Mouse (Mus musculus) heart, embryonic 15.5 days (tissue): Measurements from ENCODE around the gene Smoc1. TPM values are rescaled to one million over a fixed set of nuclear protein-coding genes. Genes with fewer than 3 reads are reported as not detected.

ENCODE experiments used
- ATAC-seq: fragments of 200-750 bp; cut with Nextera tagmentation; replicated peaks from 2 replicates; pipeline ENCODE4 v1.8.0; 2017; ENCODE audit warnings: low read depth, moderate TSS enrichment; ENCODE audit not compliant: insufficient number of reproducible peaks, insufficient read depth, low FRiP score
- H3K27ac ChIP-seq: fragments of 300-500 bp; sonication (generic); 2 replicates; pipeline ENCODE4 v1.5.1; 2015; ENCODE audit warnings: mild to moderate bottlenecking, inconsistent platforms
- H3K27me3 ChIP-seq: fragments of 300-500 bp; sonication (generic); 2 replicates; pipeline ENCODE4 v1.6.1; 2015; ENCODE audit warnings: inconsistent platforms
- H3K36me3 ChIP-seq: fragments of 300-500 bp; sonication (generic); 2 replicates; pipeline ENCODE4 v1.6.1; 2015; ENCODE audit warnings: mild to moderate bottlenecking, inconsistent platforms
- H3K4me1 ChIP-seq: fragments of 300-500 bp; sonication (generic); replicated peaks from 2 replicates; pipeline ENCODE4 v1.6.1; 2015; ENCODE audit warnings: inconsistent platforms
- H3K4me2 ChIP-seq: fragments of 300-500 bp; sonication (generic); 2 replicates; pipeline ENCODE4 v1.6.1; 2015; ENCODE audit warnings: inconsistent platforms, mild to moderate bottlenecking, moderate library complexity
- H3K4me3 ChIP-seq: fragments of 300-500 bp; sonication (generic); 2 replicates; pipeline ENCODE4 v1.5.1; 2015; ENCODE audit warnings: mild to moderate bottlenecking, inconsistent platforms
- H3K9ac ChIP-seq: fragments of 300-500 bp; sonication (generic); 2 replicates; pipeline ENCODE4 v1.6.1; 2015; ENCODE audit warnings: mild to moderate bottlenecking, inconsistent platforms
- H3K9me3 ChIP-seq: fragments of 300-500 bp; sonication (generic); replicated peaks from 2 replicates; pipeline ENCODE4 v1.6.1; 2016; ENCODE audit warnings: inconsistent platforms
- WGBS: fragments of 180-500 bp; shearing (Covaris S2); methylation state at CpG from one replicate; pipeline ENCODE4 v1.1.7; 2015; ENCODE audit warnings: mixed read lengths; 5-methylcytosine and 5-hydroxymethylcytosine counted together
- polyA plus RNA-seq: library from polyadenylated mRNA; unstranded; fragments of >200 nt; fragmentation: Nextera tagmentation; extraction: Ambion mirVana; gene quantifications from 2 replicates; pipeline ENCODE4 v1.2.1, GENCODE M21; 2015

The Smoc1 gene
- polyA plus RNA-seq, 1 experiment from 2014 or later, result 7.0 TPM

- Histone ChIP-seq H3K36me3 (no peaks in the 10 kb centered on the region), H3K4me3 (no peak overlapping the region), H3K9me3 (no peaks in the 10 kb centered on the region), H3K9ac (no peak overlapping the region), H3K4me1 (0 out of 2 replicates have a peak, but pooled peaks cover 3% of the 10 kb centered on the region), H3K27ac (no peak overlapping the region), H3K4me2 (no peak overlapping the region), H3K27me3 (no peaks in the 10 kb centered on the region)
- WGBS, result 46% methylated on average over 2 of the region's 2 CpGs
- ATAC-seq, result no peak
These were observed 29.2 kb downstream of the Smoc1 start for GRCm38 (mm10) chr12:81055811-81056210.

DNA sequence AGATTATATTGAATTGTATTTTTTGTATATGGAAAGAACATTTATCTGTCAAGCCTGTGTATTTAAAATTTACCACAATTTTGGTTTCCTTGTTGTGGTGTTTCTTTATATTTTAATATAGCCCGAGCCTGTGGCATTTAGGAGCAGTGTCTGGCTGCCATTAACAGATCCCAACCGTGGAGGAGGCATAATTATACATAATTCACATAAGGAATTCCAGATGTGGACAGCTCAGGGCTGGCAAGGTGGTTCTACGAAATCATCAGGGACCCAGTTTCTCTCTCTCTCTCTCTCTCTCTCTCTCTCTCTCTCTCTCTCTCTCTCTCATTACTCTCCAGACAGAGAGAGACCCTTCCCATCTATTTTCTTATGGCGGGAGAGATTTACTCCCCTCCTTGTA, 31.0 kb downstream of the Smoc1 start:
- Histone ChIP-seq H3K9ac (no peak overlapping the region), H3K27ac (no peak overlapping the region), H3K9me3 (no peaks in the 10 kb centered on the region), H3K27me3 (no peaks in the 10 kb centered on the region), H3K36me3 (no peaks in the 10 kb centered on the region), H3K4me1 (0 out of 2 replicates have a peak, but pooled peaks cover 3% of the 10 kb centered on the region), H3K4me3 (no peak overlapping the region), H3K4me2 (no peak overlapping the region)
- no peak for ATAC-seq
- 73% methylated on average over 4 of the region's 4 CpGs for WGBS

GRCm38 (mm10) chr12:81058561-81058960, 32.0 kb downstream of the Smoc1 start:
- Histone ChIP-seq H3K9ac (no peak overlapping the region), H3K4me1 (0 out of 2 replicates have a peak, but pooled peaks cover 3% of the 10 kb centered on the region), H3K4me3 (no peak overlapping the region), H3K27me3 (no peaks in the 10 kb centered on the region), H3K36me3 (no peaks in the 10 kb centered on the region), H3K4me2 (no peak overlapping the region), H3K27ac (no peak overlapping the region), H3K9me3 (no peaks in the 10 kb centered on the region)
- WGBS, result 92% methylated on average over 3 of the region's 3 CpGs
- ATAC-seq, result no peak

DNA sequence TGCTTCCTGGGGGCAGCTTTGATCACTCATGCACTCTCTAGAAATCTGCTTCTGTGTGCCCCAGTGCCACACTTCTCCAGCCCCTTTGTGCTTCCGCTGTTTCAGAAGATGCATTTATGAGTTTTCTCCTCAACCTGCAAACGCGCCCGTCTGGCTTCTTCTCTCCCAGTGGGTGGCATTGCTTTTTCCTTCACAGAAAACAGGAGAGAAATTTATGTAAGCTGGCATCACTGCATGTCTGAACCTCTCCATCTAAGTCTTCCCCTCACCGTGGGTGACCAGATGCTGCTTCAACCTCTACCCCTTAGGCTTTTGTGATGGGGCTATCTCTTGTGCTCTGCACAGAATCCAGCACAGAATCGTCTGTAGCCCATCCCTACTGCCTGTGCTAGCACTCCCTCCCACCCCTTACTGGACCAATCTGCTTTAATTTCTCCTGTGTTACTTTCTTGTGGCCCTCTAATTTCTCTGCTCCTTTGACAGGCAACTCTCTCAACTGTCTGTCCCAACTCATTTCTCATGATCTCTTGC, 35.3 kb downstream of the Smoc1 start:
- Histone ChIP-seq H3K9ac (no peak overlapping the region), H3K27me3 (no peaks in the 10 kb centered on the region), H3K9me3 (no peaks in the 10 kb centered on the region), H3K27ac (no peak overlapping the region), H3K4me3 (no peak overlapping the region), H3K36me3 (no peaks in the 10 kb centered on the region), H3K4me2 (no peak overlapping the region), H3K4me1 (no peaks in the 10 kb centered on the region)
- WGBS, result 74% methylated on average over 6 of the region's 6 CpGs
- no peak for ATAC-seq

DNA sequence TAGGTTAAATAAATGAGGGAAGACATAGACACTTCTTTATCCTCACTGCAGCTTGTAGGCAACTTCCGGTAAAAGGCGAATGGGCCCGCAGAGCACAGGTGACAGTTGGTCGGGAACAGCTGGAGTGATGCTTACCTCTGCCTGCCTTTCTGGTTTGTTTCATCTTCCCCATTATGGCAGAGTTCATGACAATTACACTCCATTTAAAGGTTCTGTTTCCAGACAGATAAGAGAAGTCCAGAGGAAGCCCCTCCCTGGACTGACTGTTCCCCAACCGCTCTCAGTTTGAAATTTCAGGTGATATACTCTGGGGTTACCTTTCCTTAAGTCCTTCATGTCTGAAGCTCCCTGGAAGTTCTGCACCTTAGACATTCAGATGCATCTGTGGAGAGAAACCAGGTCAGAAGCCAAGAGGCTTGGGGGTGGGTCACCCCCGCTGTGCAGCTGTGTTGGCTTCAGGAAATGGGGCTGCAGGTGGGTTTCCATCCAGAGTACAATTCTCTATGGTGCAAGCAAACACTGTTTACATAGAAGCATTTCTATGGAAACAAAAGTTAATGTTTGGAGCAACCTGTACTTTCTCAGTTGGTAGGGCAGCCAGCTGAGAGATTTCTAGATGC, 36.8 kb downstream of the Smoc1 start:
- no peaks in the 10 kb centered on the region for H3K4me1 ChIP-seq
- no peak overlapping the region for H3K9ac ChIP-seq
- H3K27ac ChIP-seq, result no peak overlapping the region
- no peaks in the 10 kb centered on the region for H3K36me3 ChIP-seq
- no peaks in the 10 kb centered on the region for H3K27me3 ChIP-seq
- H3K4me2 ChIP-seq, result no peak overlapping the region
- no peak overlapping the region for H3K4me3 ChIP-seq
- no peaks in the 10 kb centered on the region for H3K9me3 ChIP-seq
- 78% methylated on average over 6 of the region's 6 CpGs for WGBS
- no peak for ATAC-seq

GRCm38 (mm10) chr12:81074139-81074538, 47.5 kb downstream of the Smoc1 start:
- Histone ChIP-seq H3K4me3 (no peak overlapping the region), H3K27me3 (no peaks in the 10 kb centered on the region), H3K4me2 (no peak overlapping the region), H3K9ac (no peak overlapping the region), H3K4me1 (no peaks in the 10 kb centered on the region), H3K36me3 (no peaks in the 10 kb centered on the region), H3K9me3 (0 out of 2 replicates have a peak, but pooled peaks cover 4% of the 10 kb centered on the region), H3K27ac (no peak overlapping the region)
- ATAC-seq, result no peak
- WGBS, result 93% methylated on average over 2 of the region's 2 CpGs

DNA sequence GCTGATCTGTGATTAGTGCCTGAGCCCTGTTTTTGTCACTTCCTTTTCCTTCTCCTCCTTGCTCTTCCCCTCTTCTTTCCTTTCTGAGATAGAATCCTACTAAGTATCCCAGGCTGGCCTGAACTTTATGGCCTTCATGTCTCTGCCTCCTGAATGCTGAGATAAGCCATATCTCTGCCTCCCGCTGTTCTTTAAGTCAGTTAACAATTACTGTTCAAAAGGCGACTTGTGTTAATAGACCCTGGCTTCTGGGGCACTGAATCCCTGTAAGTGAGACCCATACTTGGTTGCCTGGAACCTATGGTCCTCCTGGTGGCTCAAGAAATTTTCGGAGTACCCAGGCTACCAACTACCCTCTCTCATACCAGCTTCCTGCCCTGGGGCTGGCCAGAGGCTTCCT, 48.3 kb downstream of the Smoc1 start:
- H3K27ac ChIP-seq, result no peak overlapping the region
- H3K36me3 ChIP-seq, result no peaks in the 10 kb centered on the region
- no peaks in the 10 kb centered on the region for H3K27me3 ChIP-seq
- whole genome bisulfite sequencing, result 52% methylated on average over 3 of the region's 3 CpGs
- no peaks in the 10 kb centered on the region for H3K4me1 ChIP-seq
- 0 out of 2 replicates have a peak, but pooled peaks cover 6% of the 10 kb centered on the region for H3K9me3 ChIP-seq
- no peak overlapping the region for H3K9ac ChIP-seq
- H3K4me3 ChIP-seq, result no peak overlapping the region
- ATAC-seq, result no peak
- H3K4me2 ChIP-seq, result no peak overlapping the region

DNA sequence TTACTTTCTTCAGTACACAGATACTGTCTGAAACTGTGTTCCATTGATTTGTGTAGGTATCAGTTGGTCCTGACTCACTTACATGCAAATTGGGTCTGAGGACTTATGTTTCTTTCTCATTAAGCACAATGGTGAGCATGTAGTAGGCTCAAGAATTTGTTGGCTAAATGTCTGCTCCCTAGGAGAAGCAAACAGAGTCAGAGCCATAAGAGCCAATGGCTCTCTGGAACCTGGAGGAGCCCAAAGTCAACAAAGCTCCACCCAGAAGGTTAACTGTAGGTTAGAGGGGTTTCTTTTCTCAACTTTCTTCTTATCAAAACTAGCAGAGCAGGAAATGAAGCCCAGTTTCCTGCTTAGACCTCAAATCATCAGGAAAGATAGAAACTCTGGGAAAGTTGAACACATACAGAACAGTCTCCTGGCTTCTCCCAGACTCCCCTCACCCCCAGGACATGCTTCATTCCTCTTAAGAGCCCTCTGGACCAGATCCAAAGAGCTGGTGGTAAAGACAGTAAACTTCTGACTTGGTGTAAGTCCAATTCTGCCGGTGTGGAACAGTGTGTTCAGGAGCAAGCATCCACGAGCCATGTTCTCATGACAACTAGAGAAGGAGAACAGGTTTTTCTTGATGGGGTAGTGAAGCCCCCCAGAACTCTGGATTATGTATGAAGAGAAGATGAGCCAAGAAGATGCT, 51.5 kb downstream of the Smoc1 start:
- H3K9ac ChIP-seq, result no peak overlapping the region
- peak; percentile 60 for ATAC-seq
- H3K36me3 ChIP-seq, result no peaks in the 10 kb centered on the region
- H3K9me3 ChIP-seq, result 0 out of 2 replicates have a peak, but pooled peaks cover 6% of the 10 kb centered on the region
- H3K27me3 ChIP-seq, result no peaks in the 10 kb centered on the region
- H3K4me3 ChIP-seq, result no peak overlapping the region
- H3K27ac ChIP-seq, result no peak overlapping the region
- WGBS, result 50% methylated on average over 2 of the region's 2 CpGs
- H3K4me2 ChIP-seq, result no peak overlapping the region
- no peaks in the 10 kb centered on the region for H3K4me1 ChIP-seq

GRCm38 (mm10) chr12:81080345-81080744, 53.7 kb downstream of the Smoc1 start:
- whole genome bisulfite sequencing, result 48% methylated on average over 5 of the region's 5 CpGs
- ATAC-seq, result peak; percentile 44; the same call in 1 of the 2 replicates
- peak overlapping the region; percentile 36; the same call in 1 of the 2 replicates for H3K27ac ChIP-seq

DNA sequence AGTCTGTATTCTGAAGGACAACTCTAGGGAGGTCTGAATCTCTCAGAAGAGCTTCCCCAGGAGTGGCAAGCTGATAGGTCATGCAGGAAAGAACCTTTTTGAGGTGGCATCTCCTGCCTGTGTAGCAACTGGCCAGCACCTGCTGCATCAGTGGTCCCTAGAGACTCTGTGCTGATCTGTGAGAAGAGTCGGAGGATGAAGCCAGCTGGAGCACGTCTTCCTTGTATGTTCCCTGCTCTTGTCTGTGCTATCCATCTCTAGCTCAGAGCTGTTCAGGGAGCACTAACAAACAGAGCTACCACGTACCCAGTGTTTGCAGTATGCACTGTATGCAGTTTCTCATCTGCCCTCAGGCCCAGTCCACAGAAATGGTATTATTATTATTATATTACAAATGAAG, 54.4 kb downstream of the Smoc1 start:
- WGBS, result 74% methylated on average over 3 of the region's 3 CpGs
- no peak for ATAC-seq
- H3K36me3 ChIP-seq, result no peaks in the 10 kb centered on the region

More at GRCm38 (mm10) chr12:81080345-81080744, 53.7 kb downstream of the Smoc1 start:
- Histone ChIP-seq H3K27me3 (no peaks in the 10 kb centered on the region), H3K9ac (no peak overlapping the region), H3K4me2 (no peak overlapping the region), H3K4me3 (no peak overlapping the region), H3K9me3 (0 out of 2 replicates have a peak, but pooled peaks cover 6% of the 10 kb centered on the region), H3K4me1 (no peaks in the 10 kb centered on the region), H3K36me3 (no peaks in the 10 kb centered on the region)

DNA sequence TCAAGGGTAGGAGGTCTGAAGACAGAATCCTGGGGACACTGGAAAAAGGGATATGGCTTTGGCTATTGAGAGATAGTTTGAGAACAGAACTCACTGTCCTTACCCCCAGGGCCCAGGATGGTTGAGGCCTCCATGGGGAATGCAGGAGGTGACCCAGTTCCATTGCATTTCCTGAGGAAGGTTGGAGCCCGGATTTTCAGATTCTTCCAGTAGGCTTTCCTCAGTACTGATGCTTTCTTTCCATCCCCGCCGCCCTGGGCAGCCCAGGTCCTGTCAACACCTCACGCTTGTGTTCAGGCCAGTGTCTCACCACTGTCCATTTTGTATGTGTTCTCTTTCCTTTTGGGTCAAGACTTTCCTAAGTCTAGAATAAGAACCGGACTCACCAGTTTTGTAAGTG, 56.5 kb downstream of the Smoc1 start:
- Histone ChIP-seq H3K4me1 (no peaks in the 10 kb centered on the region), H3K9me3 (0 out of 2 replicates have a peak, but pooled peaks cover 6% of the 10 kb centered on the region), H3K4me3 (no peak overlapping the region), H3K9ac (no peak overlapping the region), H3K27ac (no peak overlapping the region), H3K27me3 (no peaks in the 10 kb centered on the region; the same call in 1 of the 2 replicates), H3K4me2 (no peak overlapping the region), H3K36me3 (no peaks in the 10 kb centered on the region)
- ATAC-seq, result no peak
- WGBS, result 70% methylated on average over 5 of the region's 5 CpGs

More for the DNA sequence above, 54.4 kb downstream of the Smoc1 start:
- Histone ChIP-seq H3K4me2 (no peak overlapping the region), H3K9ac (no peak overlapping the region), H3K4me1 (no peaks in the 10 kb centered on the region), H3K27ac (no peak overlapping the region), H3K9me3 (0 out of 2 replicates have a peak, but pooled peaks cover 6% of the 10 kb centered on the region), H3K4me3 (no peak overlapping the region), H3K27me3 (no peaks in the 10 kb centered on the region)
